Mouse (Mus musculus): ENCODE results near the gene Wdr45. TPM values are rescaled to one million over a fixed set of nuclear protein-coding genes. Genes with fewer than 3 reads are reported as not detected.

Gene Wdr45
- total RNA-seq, 1 experiment: 55.3 TPM

DNA sequence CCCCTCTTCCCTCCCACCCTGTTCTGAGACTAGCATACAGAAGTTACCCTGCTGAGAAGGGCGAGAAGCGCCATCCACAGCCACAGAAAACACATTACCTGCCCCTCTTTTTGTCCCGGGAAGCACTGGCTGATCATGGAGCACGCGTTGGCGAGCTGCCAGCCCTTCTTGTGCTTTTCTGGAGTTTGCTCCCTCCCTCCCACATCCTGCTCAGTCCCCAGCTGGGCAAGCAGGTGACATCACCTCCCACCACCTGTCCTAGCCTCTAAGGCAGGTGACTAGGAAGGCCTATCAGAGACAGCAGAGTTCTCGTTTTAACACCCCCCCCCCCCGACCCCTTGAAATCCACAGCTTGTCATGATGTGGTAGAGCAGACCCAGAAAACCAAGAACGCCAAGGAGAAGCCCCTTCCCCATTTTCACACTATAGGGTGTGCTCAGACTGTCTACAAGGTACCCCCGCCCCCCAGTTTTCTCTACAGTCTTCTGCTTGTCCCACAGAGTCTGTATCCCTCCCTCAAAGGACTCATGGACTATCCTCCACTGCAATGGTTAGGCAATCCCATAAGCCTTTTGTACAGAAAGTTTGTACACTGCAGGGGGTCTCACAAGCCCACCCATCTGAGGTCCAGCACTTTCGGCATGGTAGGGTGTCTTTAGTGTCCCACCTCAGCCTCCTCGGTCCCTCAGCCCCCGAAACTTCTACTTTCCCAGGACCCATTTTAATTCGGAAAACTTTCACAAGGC, 25.4 kb downstream of the Wdr45 start:
- Histone ChIP-seq H3K27ac (ENCODE audit: insufficient read depth, low read depth, low read length, poor library complexity, severe bottlenecking) (peak overlapping the region; percentile 63; the same call in 1 of the 2 replicates), H3K9me3 (ENCODE audit: control insufficient read depth, insufficient read depth, low read depth, low read length) (no peaks in the 10 kb centered on the region), H3K9ac (ENCODE audit: insufficient read depth, low read depth, low read length, poor library complexity, severe bottlenecking) (peak overlapping the region; percentile 33; the same call in 1 of the 2 replicates), H3K4me3 (ENCODE audit: insufficient read depth in 1 of 2, low read depth in 1 of 2, low read length in 2 of 2, poor library complexity in 1 of 2, severe bottlenecking in 1 of 2) (peak overlapping the region in 1 of 2 experiments; percentile 21; a peak in 1 of 4 replicates), H3K36me3 (ENCODE audit: control insufficient read depth, insufficient read depth, low read length, poor library complexity, severe bottlenecking) (peaks cover 6% of the 10 kb centered on the region; the same call in 1 of the 2 replicates), H3K4me1 (ENCODE audit: control insufficient read depth in 2 of 2, insufficient read depth in 2 of 2, low read length in 2 of 2, poor library complexity in 1 of 2) (peaks cover 0 to 22% of the 10 kb centered on the region in 2 experiments; a peak in 2 of 4 replicates)
- in situ Hi-C loops (cut with MboI; ENCODE audit: low sequenced_read_pairs in 2 of 2, unreplicated experiment in 2 of 2): no loop called here
- TF ChIP-seq ZC3H11A (IDR thresholded peaks at IDR 0.05; ENCODE audit: borderline replicate concordance, low read depth, low read length): no peak
- no peak for DNase-seq (ENCODE audit: low read depth, low spot score)

DNA sequence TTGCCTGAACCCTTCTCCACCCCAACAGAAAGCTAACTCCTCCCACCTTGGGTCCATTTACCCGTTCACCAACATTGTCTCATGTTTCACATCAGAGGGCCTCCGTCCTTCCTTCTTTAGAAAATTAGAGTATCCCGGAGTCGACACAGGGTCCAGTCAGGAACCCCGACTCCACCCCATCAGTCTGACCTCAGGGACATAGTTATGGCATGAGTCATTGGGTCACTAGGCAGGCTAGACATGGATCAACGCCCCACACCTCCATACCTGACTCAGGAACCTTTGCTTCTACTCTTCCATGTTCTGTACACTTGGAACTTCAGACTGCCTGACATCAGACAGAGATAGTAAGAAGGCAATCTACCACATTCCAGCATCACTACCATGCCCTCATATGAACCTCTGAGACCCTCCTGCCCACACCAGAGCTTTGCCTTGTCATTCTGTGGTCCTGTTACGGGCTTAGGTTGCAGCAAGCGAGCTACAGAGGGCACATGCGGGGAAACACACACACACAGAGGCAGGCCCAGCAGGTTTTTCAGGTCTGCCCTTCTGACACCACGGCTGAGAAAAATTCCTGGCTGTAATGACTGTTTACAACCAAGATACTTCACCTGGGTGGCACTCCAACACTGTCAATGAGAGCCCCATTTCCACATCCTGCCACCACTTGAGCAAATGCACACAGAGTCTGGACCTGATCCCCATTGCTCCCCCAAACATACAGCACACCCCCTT, 26.1 kb downstream of the Wdr45 start:
- no peak for DNase-seq (ENCODE audit: low read depth, low spot score)
- Histone ChIP-seq H3K4me1 (ENCODE audit: control insufficient read depth in 2 of 2, insufficient read depth in 2 of 2, low read length in 2 of 2, poor library complexity in 1 of 2) (peaks cover 0 to 22% of the 10 kb centered on the region in 2 experiments; a peak in 2 of 4 replicates), H3K27ac (ENCODE audit: insufficient read depth, low read depth, low read length, poor library complexity, severe bottlenecking) (peak overlapping the region; percentile 44; the same call in 1 of the 2 replicates), H3K9ac (ENCODE audit: insufficient read depth, low read depth, low read length, poor library complexity, severe bottlenecking) (no peak overlapping the region), H3K4me3 (ENCODE audit: insufficient read depth in 1 of 2, low read depth in 1 of 2, low read length in 2 of 2, poor library complexity in 1 of 2, severe bottlenecking in 1 of 2) (peak overlapping the region in 1 of 2 experiments; percentile 44; a peak in 1 of 4 replicates), H3K9me3 (ENCODE audit: control insufficient read depth, insufficient read depth, low read depth, low read length) (no peaks in the 10 kb centered on the region), H3K36me3 (ENCODE audit: control insufficient read depth, insufficient read depth, low read length, poor library complexity, severe bottlenecking) (peaks cover 6% of the 10 kb centered on the region; the same call in 1 of the 2 replicates)
- TF ChIP-seq ZNF384 (IDR thresholded peaks at IDR 0.05; ENCODE audit: low read depth, low read length): no peak
- TF ChIP-seq HCFC1 (IDR thresholded peaks at IDR 0.05; ENCODE audit: borderline replicate concordance, insufficient read depth, low read length): no peak
- no peak for TF ChIP-seq CHD2 (IDR thresholded peaks at IDR 0.05; ENCODE audit: low read depth, low read length)
- TF ChIP-seq MAFK (IDR thresholded peaks at IDR 0.05; ENCODE audit: insufficient read depth, low read depth, low read length): no peak
- in situ Hi-C loops (cut with MboI; ENCODE audit: low sequenced_read_pairs in 2 of 2, unreplicated experiment in 2 of 2): no loop called here

DNA sequence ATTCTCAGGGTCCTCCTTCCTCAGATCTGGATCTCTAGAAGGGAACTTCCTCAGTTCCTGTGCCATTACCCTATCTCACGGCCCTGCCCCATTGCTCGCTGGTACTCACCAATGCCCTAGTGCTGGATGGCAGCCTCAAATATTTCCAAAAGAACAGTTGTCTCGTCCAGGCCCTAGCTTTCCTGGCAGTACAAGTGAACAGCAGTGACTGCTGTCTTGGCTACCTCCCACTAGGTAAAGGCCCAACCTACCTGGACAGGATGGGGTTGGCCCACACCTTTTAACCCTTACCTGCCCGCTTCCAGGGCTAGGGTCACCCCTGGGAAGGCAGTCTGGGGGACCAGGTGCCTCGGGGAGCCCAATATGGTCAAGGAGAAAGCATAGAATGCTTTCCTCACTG, 27.0 kb downstream of the Wdr45 start:
- in situ Hi-C loops (cut with MboI; ENCODE audit: low sequenced_read_pairs in 2 of 2, unreplicated experiment in 2 of 2): no loop called here
- Histone ChIP-seq H3K4me1 (ENCODE audit: control insufficient read depth in 2 of 2, insufficient read depth in 2 of 2, low read length in 2 of 2, poor library complexity in 1 of 2) (peaks cover 0 to 21% of the 10 kb centered on the region in 2 experiments; a peak in 2 of 4 replicates), H3K4me3 (ENCODE audit: insufficient read depth in 1 of 2, low read depth in 1 of 2, low read length in 2 of 2, poor library complexity in 1 of 2, severe bottlenecking in 1 of 2) (peak overlapping the region; percentile 26 to 44; a peak in 2 of 4 replicates), H3K9ac (ENCODE audit: insufficient read depth, low read depth, low read length, poor library complexity, severe bottlenecking) (no peak overlapping the region), H3K36me3 (ENCODE audit: control insufficient read depth, insufficient read depth, low read length, poor library complexity, severe bottlenecking) (peaks cover 5% of the 10 kb centered on the region; the same call in 1 of the 2 replicates), H3K27ac (ENCODE audit: insufficient read depth, low read depth, low read length, poor library complexity, severe bottlenecking) (no peak overlapping the region), H3K9me3 (ENCODE audit: control insufficient read depth, insufficient read depth, low read depth, low read length) (no peaks in the 10 kb centered on the region)
- no peak for DNase-seq (ENCODE audit: low read depth, low spot score)
- TF ChIP-seq HCFC1 (IDR thresholded peaks at IDR 0.05; ENCODE audit: borderline replicate concordance, insufficient read depth, low read length) (no peak), ZC3H11A (IDR thresholded peaks at IDR 0.05; ENCODE audit: borderline replicate concordance, low read depth, low read length) (no peak), ZNF384 (IDR thresholded peaks at IDR 0.05; ENCODE audit: low read depth, low read length) (no peak), MAFK (IDR thresholded peaks at IDR 0.05; ENCODE audit: insufficient read depth, low read depth, low read length) (no peak), CHD2 (IDR thresholded peaks at IDR 0.05; ENCODE audit: low read depth, low read length) (no peak)

- DNase-seq (ENCODE audit: low read depth, low spot score): no peak
- no peaks in the 10 kb centered on the region for H3K36me3 ChIP-seq (ENCODE audit: control insufficient read depth, insufficient read depth, low read length, poor library complexity, severe bottlenecking)
- no peak for TF ChIP-seq ZNF384 (IDR thresholded peaks at IDR 0.05; ENCODE audit: low read depth, low read length)
- no peak for TF ChIP-seq MAFK (IDR thresholded peaks at IDR 0.05; ENCODE audit: insufficient read depth, low read depth, low read length)
- no peak for TF ChIP-seq HCFC1 (IDR thresholded peaks at IDR 0.05; ENCODE audit: borderline replicate concordance, insufficient read depth, low read length)
- no peak for TF ChIP-seq ZC3H11A (IDR thresholded peaks at IDR 0.05; ENCODE audit: borderline replicate concordance, low read depth, low read length)
- no peak for TF ChIP-seq CHD2 (IDR thresholded peaks at IDR 0.05; ENCODE audit: low read depth, low read length)
Measured at GRCm38 (mm10) chrX:7743470-7743869, 29.3 kb downstream of the Wdr45 start.

More at GRCm38 (mm10) chrX:7743470-7743869, 29.3 kb downstream of the Wdr45 start:
- Histone ChIP-seq H3K4me1 (ENCODE audit: control insufficient read depth in 2 of 2, insufficient read depth in 2 of 2, low read length in 2 of 2, poor library complexity in 1 of 2) (peaks cover 0 to 12% of the 10 kb centered on the region in 2 experiments; a peak in 2 of 4 replicates), H3K9ac (ENCODE audit: insufficient read depth, low read depth, low read length, poor library complexity, severe bottlenecking) (no peak overlapping the region), H3K4me3 (ENCODE audit: insufficient read depth in 1 of 2, low read depth in 1 of 2, low read length in 2 of 2, poor library complexity in 1 of 2, severe bottlenecking in 1 of 2) (no peak overlapping the region), H3K9me3 (ENCODE audit: control insufficient read depth, insufficient read depth, low read depth, low read length) (no peaks in the 10 kb centered on the region), H3K27ac (ENCODE audit: insufficient read depth, low read depth, low read length, poor library complexity, severe bottlenecking) (no peak overlapping the region)
- in situ Hi-C loops (cut with MboI; ENCODE audit: low sequenced_read_pairs in 2 of 2, unreplicated experiment in 2 of 2): no loop called here

Measured in ES-E14 (cell line).